Mouse (Mus musculus) cortical plate, adult 2 months (tissue): ENCODE measurements around the gene Urm1. TPM values are rescaled to one million over a fixed set of nuclear protein-coding genes. Genes with fewer than 3 reads are reported as not detected.

ENCODE experiments used
- H3K27ac ChIP-seq: fragments of 200-500 bp; 2 replicates; pipeline ENCODE4 v1.5.1; 2012; ENCODE audit warnings: low read length, control low read depth, inconsistent platforms; ENCODE audit not compliant: insufficient read depth
- H3K4me1 ChIP-seq: fragments of 200-500 bp; 2 replicates; pipeline ENCODE4 v1.6.1; 2011; ENCODE audit warnings: low read length; ENCODE audit not compliant: control insufficient read depth, insufficient read depth
- H3K4me3 ChIP-seq: fragments of 200-500 bp; 2 replicates; pipeline ENCODE4 v1.5.1; 2011; ENCODE audit warnings: mild to moderate bottlenecking, low read length, control low read depth; ENCODE audit not compliant: insufficient read depth
- CTCF ChIP-seq: fragments of 200-500 bp; IDR thresholded peaks from 2 replicates; pipeline ENCODE4 v1.5.1; 2011; ENCODE audit warnings: mild to moderate bottlenecking, control low read depth, low read length; ENCODE audit not compliant: insufficient read depth; ENCODE audit errors: extremely low read depth
- POLR2A ChIP-seq: fragments of 200-500 bp; IDR thresholded peaks from 2 replicates; pipeline ENCODE4 v1.6.1; 2011; ENCODE audit warnings: mild to moderate bottlenecking, low read length, control low read depth; ENCODE audit not compliant: insufficient read depth; ENCODE audit errors: extremely low read depth
- polyA plus RNA-seq: library from polyadenylated mRNA; depleted of rRNA; stranded (reverse); fragments of >200 nt; gene quantifications from 2 replicates; pipeline ENCODE4 v1.2.3, GENCODE M21; 2012

Gene Urm1
- polyA plus RNA-seq, 1 experiment: 75.0 TPM

- Histone ChIP-seq H3K27ac (peak overlapping the region; percentile 80), H3K4me3 (peak overlapping the region; percentile 28), H3K4me1 (0 out of 2 replicates have a peak, but pooled peaks cover 2% of the 10 kb centered on the region)
- TF ChIP-seq POLR2A (no peak), CTCF (no peak)
Observed at GRCm38 (mm10) chr2:29845636-29846035, 25.8 kb downstream of the Urm1 start.

DNA sequence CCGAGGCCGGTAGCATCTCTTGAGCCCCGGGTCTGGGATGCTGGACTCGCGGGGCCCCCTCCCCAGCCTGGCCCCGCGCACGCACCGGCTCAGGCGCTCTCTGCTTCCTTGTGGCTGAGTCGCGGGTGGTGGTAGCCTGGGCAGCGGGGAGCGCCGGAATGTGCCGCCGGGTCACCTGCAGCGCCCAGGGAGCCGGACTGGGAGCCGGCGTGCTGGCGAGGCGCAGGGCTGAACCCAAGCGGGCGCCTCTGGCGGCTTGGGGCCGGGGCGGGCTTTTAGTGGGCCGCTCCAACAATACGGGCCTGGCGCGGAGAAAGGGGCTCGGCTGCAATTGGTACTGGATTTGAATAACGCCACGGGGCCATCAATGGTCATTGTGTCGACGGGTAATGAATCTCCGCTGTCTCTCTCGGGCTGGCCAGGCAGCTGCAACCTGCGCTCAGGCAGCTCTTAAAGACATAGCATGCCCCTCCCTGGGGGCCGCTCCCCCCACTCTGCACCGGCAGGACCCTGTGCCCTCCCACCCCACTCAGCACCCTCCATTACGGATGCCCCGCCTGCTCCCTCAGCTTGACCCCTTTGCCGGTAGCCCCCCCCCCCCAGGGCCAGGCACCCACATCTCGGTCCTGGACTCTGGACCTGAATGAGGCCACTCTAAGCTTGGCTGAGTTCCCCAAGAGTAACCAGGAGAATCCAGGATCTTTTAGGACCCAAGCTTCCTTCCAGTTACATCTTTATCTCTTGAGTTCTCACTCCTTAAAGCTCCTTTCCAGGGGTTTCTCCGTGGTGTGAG lies 26.4 kb downstream of the Urm1 start:
- Histone ChIP-seq H3K4me1 (0 out of 2 replicates have a peak, but pooled peaks cover 2% of the 10 kb centered on the region), H3K27ac (peak overlapping the region; percentile 80), H3K4me3 (peak overlapping the region; percentile 28)
- no peak for TF ChIP-seq CTCF
- peak; percentile 33; the same call in 1 of the 2 replicates for TF ChIP-seq POLR2A

- TF ChIP-seq CTCF (no peak), POLR2A (no peak)
- Histone ChIP-seq H3K4me1 (0 out of 2 replicates have a peak, but pooled peaks cover 2% of the 10 kb centered on the region), H3K27ac (peak overlapping the region; percentile 50; the same call in 1 of the 2 replicates), H3K4me3 (no peak overlapping the region)
Observed at GRCm38 (mm10) chr2:29846911-29847310, 27.0 kb downstream of the Urm1 start.

DNA sequence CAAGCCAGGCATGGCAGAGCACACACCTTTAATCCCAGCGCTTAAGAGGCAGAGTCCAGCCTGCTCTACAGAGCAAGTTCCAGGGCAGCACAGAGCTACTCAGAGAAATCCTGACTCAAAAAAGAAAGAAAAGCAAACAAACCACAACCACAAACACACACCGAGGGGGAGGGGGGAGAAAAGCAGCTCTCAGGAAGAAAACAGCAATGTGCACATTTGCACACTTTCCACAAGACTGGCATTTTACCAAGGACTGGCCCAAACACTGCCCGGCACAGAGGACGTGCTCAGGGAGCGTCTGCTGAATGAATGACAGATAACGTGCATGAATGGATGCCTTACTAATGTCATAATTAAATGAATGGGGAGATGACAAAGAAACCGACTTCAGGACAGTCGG lies 29.2 kb downstream of the Urm1 start:
- TF ChIP-seq CTCF (no peak), POLR2A (no peak)
- Histone ChIP-seq H3K27ac (0 out of 2 replicates have a peak overlapping the region, but pooled peaks have one; percentile 42), H3K4me3 (no peak overlapping the region), H3K4me1 (no peaks in the 10 kb centered on the region)

- no peak overlapping the region for H3K27ac ChIP-seq
- no peak for TF ChIP-seq POLR2A
- TF ChIP-seq CTCF: no peak
- H3K4me1 ChIP-seq: no peaks in the 10 kb centered on the region
- no peak overlapping the region for H3K4me3 ChIP-seq
Observed at GRCm38 (mm10) chr2:29849841-29850480, 30.1 kb downstream of the Urm1 start.

DNA sequence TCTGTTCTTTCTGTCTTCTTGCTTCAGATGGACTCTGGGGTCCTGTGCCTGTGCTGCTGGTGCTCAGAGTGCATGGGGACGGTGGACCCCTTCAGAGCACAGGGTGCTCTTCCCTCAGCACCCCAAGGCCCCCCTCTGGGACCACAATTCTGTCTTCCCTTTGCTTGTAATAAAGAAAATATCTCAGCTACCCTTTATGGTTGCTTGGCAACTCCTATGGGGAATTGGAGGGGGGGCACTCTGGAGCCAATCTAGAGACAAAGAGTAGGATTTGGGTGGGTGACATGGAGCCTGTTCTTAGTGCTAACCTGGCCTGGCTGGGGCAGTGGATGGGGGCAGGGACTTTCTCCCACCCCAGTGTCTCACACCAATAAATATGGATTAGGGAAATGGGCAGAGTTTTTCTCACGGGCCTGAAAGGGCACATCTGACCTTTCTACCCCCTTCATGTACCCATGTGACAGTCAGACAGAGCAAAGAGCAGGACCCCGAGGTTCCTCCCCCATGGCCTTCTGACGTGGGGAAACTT lies 33.1 kb downstream of the Urm1 start:
- peak overlapping the region; percentile 51; the same call in 1 of the 2 replicates for H3K27ac ChIP-seq
- TF ChIP-seq POLR2A (no peak), CTCF (no peak)
- H3K4me1 ChIP-seq: no peaks in the 10 kb centered on the region
- H3K4me3 ChIP-seq: no peak overlapping the region

GRCm38 (mm10) chr2:29853736-29854135 lies 33.9 kb downstream of the Urm1 start:
- Histone ChIP-seq H3K27ac (0 out of 2 replicates have a peak overlapping the region, but pooled peaks have one; percentile 51), H3K4me3 (no peak overlapping the region), H3K4me1 (no peaks in the 10 kb centered on the region)
- TF ChIP-seq CTCF: no peak
- no peak for TF ChIP-seq POLR2A

DNA sequence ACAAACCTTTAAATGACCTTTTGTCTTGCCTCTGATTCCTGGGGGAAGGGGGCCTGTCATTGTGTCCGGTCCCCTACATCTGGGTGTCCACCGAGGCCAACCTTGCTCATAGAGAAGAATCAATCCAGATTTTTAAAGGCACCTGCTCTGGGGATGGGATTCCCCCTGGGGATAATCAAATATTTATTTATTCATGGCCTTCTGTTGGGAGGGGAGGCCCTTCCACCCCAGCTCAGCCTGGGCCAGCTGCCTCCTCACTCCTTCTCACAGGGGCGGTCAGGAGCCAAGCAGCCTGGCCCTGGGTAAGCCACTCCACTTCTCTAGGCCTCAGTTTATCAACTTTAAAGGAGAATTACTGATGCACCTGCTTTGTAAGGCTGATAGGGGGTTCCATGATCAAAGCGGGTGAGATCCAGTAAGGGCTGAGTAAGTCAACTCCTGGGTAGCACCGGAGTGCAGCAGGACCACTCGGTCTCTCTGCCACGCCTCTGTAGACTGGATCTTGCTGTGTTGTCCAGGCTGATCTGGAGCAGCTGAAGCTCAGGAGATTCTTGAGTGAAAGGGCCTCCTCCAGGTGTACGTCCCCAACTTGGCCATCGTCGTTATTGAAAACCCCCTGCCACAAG lies 35.8 kb downstream of the Urm1 start:
- H3K4me3 ChIP-seq: no peak overlapping the region
- no peak overlapping the region for H3K27ac ChIP-seq
- TF ChIP-seq CTCF (no peak), POLR2A (no peak)
- H3K4me1 ChIP-seq: no peaks in the 10 kb centered on the region
